Mouse (Mus musculus) liver, embryonic 16.5 days (tissue): ENCODE measurements at regions not wholly inside any gene's neighbourhood (a gene's known extent, or its start where the extent isn't known, plus 50 kb on each side); places are given as distances from the start of the nearest gene placed in this dataset.

ENCODE experiments used
- ATAC-seq: fragments of 200-750 bp; cut with Nextera tagmentation; 2 replicates; pipeline ENCODE4 v1.8.0; 2017; ENCODE audit warnings: low read depth, mild to moderate bottlenecking, moderate number of reproducible peaks, moderate library complexity
- H3K27ac ChIP-seq: fragments of 300-500 bp; sonication (generic); 2 replicates; pipeline ENCODE4 v1.5.1; 2014; ENCODE audit warnings: mild to moderate bottlenecking, low read length
- H3K27me3 ChIP-seq: fragments of 300-500 bp; sonication (generic); 2 replicates; pipeline ENCODE4 v1.6.1; 2014; ENCODE audit warnings: low read depth, low read length, mixed read lengths; ENCODE audit not compliant: control insufficient read depth, insufficient read depth
- H3K36me3 ChIP-seq: fragments of 300-500 bp; sonication (generic); 2 replicates; pipeline ENCODE4 v1.6.1; 2014; ENCODE audit warnings: mild to moderate bottlenecking; ENCODE audit not compliant: control insufficient read depth, insufficient read depth
- H3K4me1 ChIP-seq: fragments of 300-500 bp; sonication (generic); 2 replicates; pipeline ENCODE4 v1.6.1; 2014; ENCODE audit warnings: low read depth, low read length, mixed read lengths; ENCODE audit not compliant: control insufficient read depth
- H3K4me2 ChIP-seq: fragments of 300-500 bp; sonication (generic); 2 replicates; pipeline ENCODE4 v1.6.1; 2014; ENCODE audit warnings: low read depth, low read length, mixed read lengths
- H3K4me3 ChIP-seq: fragments of 300-500 bp; sonication (generic); 2 replicates; pipeline ENCODE4 v1.5.1; 2014; ENCODE audit warnings: low read depth, mild to moderate bottlenecking, low read length
- H3K9ac ChIP-seq: fragments of 300-500 bp; sonication (generic); 2 replicates; pipeline ENCODE4 v1.6.1; 2014; ENCODE audit warnings: low read depth, low read length
- H3K9me3 ChIP-seq: fragments of 300-500 bp; sonication (generic); replicated peaks from 2 replicates; pipeline ENCODE4 v1.6.1; 2016; ENCODE audit warnings: low read length; ENCODE audit not compliant: control insufficient read depth
- WGBS: fragments of 180-500 bp; shearing (Covaris S2); extraction: QIAGEN DNeasy Blood & Tissue Kit; methylation state at CpG from one replicate; pipeline ENCODE4 v1.1.7; 2014; ENCODE audit not compliant: insufficient replicate concordance; 5-methylcytosine and 5-hydroxymethylcytosine counted together

DNA sequence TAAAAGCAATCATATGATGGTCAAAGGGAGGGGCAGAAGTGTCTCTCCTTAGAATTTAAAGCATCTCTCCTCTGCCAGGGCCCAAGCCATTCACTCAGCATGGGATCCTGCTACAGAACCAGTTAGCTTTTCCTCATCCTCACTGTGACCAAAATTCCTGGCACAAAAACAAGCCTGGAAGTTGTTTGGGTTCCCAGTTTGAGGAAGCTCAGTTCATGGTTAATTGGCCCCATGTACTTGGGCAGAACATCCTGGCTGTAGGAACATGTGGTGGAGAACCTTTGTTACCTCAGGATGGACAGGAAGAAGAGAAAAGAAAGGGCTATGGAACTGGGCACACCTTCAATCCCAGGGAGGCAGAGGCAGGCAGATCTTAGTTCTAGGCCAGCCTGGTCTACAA is 52.4 kb upstream of the Mfge8 start:
- no peaks in the 10 kb centered on the region for H3K9me3 ChIP-seq
- no peak overlapping the region for H3K4me2 ChIP-seq
- no peaks in the 10 kb centered on the region for H3K36me3 ChIP-seq
- H3K4me1 ChIP-seq = no peaks in the 10 kb centered on the region
- no peak for ATAC-seq
- no peak overlapping the region for H3K9ac ChIP-seq
- H3K4me3 ChIP-seq = no peak overlapping the region
- H3K27me3 ChIP-seq = no peaks in the 10 kb centered on the region
- no peak overlapping the region for H3K27ac ChIP-seq

DNA sequence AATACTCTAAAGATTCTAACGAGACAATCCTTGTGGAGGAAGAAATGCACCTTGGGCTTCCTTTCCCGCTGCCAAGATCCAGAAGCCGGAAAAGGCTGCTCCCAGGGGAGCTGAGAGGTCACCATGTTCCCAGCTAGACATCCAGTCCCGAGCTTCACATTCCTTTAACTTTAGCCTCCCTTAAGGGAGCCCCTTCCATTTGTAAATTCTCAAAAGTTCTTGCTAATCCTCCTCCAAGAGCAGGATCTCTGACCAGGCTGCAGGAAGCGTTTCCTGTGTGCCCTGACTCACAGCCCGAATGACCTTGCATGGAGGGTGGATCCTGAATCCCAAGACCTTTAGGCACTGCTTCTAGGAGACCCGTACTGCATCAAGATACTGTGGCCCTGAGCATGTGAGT is 53.5 kb upstream of the Mfge8 start:
- Histone ChIP-seq H3K27me3 (no peaks in the 10 kb centered on the region), H3K4me2 (no peak overlapping the region), H3K9ac (no peak overlapping the region), H3K9me3 (no peaks in the 10 kb centered on the region), H3K4me3 (no peak overlapping the region), H3K4me1 (no peaks in the 10 kb centered on the region), H3K27ac (no peak overlapping the region), H3K36me3 (no peaks in the 10 kb centered on the region)
- 50% methylated on average over 7 of the region's 7 CpGs for WGBS
- no peak for ATAC-seq

DNA sequence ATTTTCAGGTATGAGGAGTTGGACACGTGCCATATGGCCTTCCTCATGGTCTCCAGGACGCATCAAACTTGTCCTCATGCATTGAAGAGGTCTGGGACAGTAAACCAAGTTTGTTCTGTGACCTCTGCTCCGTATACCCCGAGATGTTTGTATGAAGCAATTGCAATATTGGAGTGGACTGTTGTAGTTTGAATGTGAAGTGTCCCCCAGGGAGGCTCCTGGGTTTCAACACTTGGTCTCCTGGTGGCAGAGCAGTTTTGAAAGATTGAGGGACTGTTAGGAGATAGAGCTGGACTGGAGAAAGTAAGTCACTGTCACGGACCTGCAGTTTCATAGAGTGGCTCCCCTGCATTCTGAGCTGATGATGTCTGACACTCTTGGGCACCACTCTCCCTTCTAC is 54.6 kb upstream of the Mfge8 start:
- H3K9ac ChIP-seq = no peak overlapping the region
- no peak overlapping the region for H3K4me3 ChIP-seq
- 53% methylated on average over 5 of the region's 5 CpGs for WGBS
- no peaks in the 10 kb centered on the region for H3K4me1 ChIP-seq
- no peak for ATAC-seq
- H3K4me2 ChIP-seq = no peak overlapping the region
- H3K36me3 ChIP-seq = no peaks in the 10 kb centered on the region
- no peaks in the 10 kb centered on the region for H3K9me3 ChIP-seq
- H3K27ac ChIP-seq = no peak overlapping the region
- H3K27me3 ChIP-seq = no peaks in the 10 kb centered on the region

DNA sequence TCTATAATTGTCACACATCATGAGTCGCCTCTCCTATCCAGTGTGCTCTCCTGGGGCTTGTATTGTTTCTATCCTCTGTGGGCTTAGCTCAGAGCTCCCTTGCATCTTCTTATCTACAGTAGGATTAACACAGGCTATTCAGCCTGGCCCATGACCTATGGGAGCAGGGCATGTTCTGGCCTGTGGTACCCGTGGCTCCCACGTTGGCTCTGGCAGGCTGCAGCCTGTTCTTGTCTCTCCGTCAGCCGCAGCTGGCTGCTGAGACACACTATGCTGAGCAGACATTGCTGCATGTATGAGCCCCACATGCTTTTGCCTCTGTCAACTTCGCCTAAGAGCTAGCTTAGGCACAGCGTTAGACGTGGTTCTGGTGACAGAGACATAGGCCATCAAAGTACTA is 58.3 kb upstream of the Mfge8 start:
- ATAC-seq = no peak
- H3K9me3 ChIP-seq = no peaks in the 10 kb centered on the region
- H3K4me1 ChIP-seq = no peaks in the 10 kb centered on the region
- WGBS = 59% methylated on average over 8 of the region's 8 CpGs
- peaks cover 2% of the 10 kb centered on the region for H3K27me3 ChIP-seq
- H3K4me2 ChIP-seq = no peak overlapping the region
- H3K4me3 ChIP-seq = no peak overlapping the region
- H3K27ac ChIP-seq = no peak overlapping the region
- H3K36me3 ChIP-seq = no peaks in the 10 kb centered on the region
- H3K9ac ChIP-seq = no peak overlapping the region

DNA sequence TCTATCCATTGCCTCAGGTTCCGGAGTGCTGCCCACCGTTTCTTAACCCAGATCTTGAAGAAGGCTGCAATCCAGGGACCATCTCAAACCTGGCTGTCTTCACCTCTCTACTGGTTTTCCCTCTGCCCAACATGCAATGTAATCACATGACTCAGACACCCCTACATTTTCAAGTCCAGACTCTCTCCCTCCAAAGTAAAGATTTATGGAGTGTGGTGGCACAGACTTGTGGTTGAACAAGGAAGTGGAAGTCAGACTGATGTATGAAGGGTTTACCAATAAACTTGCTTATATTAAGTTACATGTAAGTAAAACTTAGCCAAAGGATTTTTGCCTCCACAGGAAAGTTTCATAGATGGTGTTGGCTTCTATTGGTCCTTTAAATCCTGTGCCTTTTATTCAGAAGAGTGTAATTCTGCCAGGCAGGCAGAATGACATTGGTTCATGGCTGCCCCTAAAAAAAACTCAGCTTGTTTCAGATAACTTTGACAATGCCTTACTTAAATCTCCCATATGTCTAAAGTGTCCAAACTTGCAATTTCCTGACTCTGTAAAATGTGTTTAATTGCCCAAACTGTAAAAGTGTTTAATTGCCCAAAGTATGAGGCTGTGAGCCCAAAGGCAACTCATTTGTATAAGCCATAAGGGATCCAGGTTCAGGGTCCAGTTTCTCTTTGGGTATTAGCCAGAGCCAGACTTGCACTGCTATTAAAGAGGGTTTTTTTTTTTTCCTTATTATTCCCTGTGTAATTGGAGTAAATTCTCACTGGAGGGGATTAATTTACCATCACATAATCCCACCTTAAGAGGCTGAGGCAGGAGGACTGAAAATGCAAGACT is 61.7 kb upstream of the Mfge8 start:
- no peak overlapping the region for H3K4me3 ChIP-seq
- no peak overlapping the region for H3K27ac ChIP-seq
- H3K36me3 ChIP-seq = no peaks in the 10 kb centered on the region
- H3K9ac ChIP-seq = no peak overlapping the region
- H3K4me1 ChIP-seq = no peaks in the 10 kb centered on the region
- ATAC-seq = no peak
- no peaks in the 10 kb centered on the region for H3K9me3 ChIP-seq
- 66% methylated on average over 2 of the region's 2 CpGs for WGBS
- H3K27me3 ChIP-seq = peaks cover 2% of the 10 kb centered on the region
- no peak overlapping the region for H3K4me2 ChIP-seq

DNA sequence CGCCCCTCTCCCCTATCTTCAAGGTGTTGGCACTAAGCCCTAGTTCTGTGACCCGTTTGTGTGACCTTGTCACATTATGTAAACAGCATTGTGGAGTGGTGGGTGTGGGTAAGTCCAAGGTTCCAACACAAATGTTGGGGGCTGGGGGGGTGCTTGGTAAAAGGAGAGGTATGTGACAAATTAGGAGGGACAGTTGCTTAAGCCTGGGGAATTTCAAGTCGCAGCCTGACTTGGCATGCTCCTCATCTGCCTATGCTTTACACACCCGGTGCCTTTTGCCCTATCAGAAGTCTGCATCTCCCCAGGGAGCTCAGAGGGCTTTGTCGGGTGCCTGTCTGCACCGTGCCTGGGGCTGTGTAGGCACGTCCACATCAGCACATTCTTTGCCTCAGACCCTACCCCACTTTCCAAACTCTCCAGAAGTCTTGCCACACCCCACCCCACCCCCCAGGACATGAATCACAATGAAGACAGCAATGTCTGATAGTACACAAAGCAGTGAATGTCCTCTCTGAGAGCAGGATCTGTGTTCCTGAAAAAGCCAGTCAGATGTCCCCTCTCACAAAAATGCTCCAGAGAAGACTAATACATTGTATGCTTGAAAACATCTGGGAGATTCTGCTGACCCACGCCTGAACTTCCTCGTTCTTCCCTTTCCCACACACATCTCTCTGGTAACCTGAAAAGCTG is 61.6 kb upstream of the Abhd2 start:
- no peaks in the 10 kb centered on the region for H3K4me1 ChIP-seq
- H3K36me3 ChIP-seq = no peaks in the 10 kb centered on the region
- peak overlapping the region; percentile 29; the same call in 1 of the 2 replicates for H3K27ac ChIP-seq
- ATAC-seq = peak; percentile 67
- H3K9ac ChIP-seq = no peak overlapping the region
- H3K4me3 ChIP-seq = no peak overlapping the region
- 9% methylated on average over 9 of the region's 9 CpGs for WGBS
- H3K9me3 ChIP-seq = no peaks in the 10 kb centered on the region
- peaks cover 2% of the 10 kb centered on the region for H3K27me3 ChIP-seq
- H3K4me2 ChIP-seq = peak overlapping the region; percentile 36; the same call in 1 of the 2 replicates

DNA sequence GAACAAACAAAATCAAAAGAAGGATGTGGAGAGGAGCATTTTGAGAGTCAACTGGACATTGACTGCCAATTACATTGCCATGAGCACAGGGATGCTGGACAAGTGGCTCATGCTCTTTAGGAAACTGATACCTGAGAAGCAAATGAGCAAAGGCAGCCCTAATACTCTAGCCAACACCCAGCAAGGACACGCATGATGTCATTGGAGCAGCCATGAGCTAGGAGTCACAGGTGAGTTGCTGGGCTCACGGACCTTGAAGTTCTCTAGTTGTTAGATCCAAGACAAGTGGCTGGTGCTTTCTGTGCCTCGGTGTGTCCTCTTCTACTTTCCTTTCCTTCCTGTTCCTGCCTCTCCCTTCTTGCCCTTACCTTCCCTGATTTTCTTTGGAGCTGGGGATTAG is 60.8 kb upstream of the Abhd2 start:
- H3K27me3 ChIP-seq = peaks cover 2% of the 10 kb centered on the region
- H3K27ac ChIP-seq = no peak overlapping the region

DNA sequence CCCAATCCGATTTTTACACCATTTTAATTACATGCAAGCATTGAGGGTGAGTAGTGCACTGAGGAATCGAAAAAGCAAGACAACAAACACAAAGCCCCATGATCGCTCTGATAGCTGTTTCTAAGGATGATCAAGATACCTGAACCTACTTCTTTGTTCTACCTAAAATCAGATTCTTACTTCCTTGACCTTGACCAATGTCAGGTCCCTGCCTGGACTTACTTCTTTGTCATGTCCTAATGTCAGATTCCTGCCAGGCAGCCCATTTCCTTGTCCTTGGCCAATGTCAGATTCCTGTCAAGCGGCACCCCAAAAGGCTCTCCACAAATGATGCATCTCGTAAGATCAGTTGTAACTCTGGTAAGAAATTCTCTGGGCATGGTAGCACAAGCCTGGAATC is 58.0 kb upstream of the Abhd2 start:
- H3K4me3 ChIP-seq = no peak overlapping the region
- H3K4me1 ChIP-seq = no peaks in the 10 kb centered on the region
- ATAC-seq = no peak
- no peak overlapping the region for H3K4me2 ChIP-seq
- H3K27me3 ChIP-seq = peaks cover 2% of the 10 kb centered on the region
- H3K27ac ChIP-seq = no peak overlapping the region
- H3K9me3 ChIP-seq = no peaks in the 10 kb centered on the region
- H3K36me3 ChIP-seq = no peaks in the 10 kb centered on the region
- no peak overlapping the region for H3K9ac ChIP-seq
- 57% methylated on average over 5 of the region's 5 CpGs for WGBS

More for the DNA sequence above, 60.8 kb upstream of the Abhd2 start:
- Histone ChIP-seq H3K36me3 (no peaks in the 10 kb centered on the region), H3K9me3 (no peaks in the 10 kb centered on the region), H3K4me1 (no peaks in the 10 kb centered on the region), H3K4me3 (no peak overlapping the region), H3K4me2 (no peak overlapping the region), H3K9ac (no peak overlapping the region)
- ATAC-seq = no peak
- WGBS = 55% methylated on average over 3 of the region's 3 CpGs

DNA sequence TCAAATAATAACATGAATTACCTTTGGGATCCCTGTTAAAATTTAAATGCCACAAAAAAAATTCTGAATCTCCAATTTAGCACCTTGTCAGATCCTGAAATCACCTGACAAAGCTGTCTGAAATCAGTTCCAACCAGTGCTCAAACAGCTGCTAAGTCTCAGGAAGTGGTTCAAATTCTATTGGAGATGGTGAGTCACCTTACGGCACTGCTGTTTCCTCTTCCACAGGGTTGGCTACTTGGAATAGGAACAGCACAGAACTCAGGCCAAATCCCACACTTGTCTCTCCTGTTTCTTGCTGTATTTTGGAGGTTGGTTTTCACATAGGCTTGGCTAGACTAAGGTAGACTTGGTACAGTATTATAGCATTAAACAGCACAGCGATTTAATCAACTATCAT is 55.8 kb upstream of the Abhd2 start:
- H3K4me1 ChIP-seq = no peaks in the 10 kb centered on the region
- WGBS = 71% methylated on average over 2 of the region's 2 CpGs

More for the DNA sequence above, 55.8 kb upstream of the Abhd2 start:
- Histone ChIP-seq H3K27me3 (no peaks in the 10 kb centered on the region), H3K4me3 (no peak overlapping the region), H3K9me3 (no peaks in the 10 kb centered on the region), H3K27ac (no peak overlapping the region), H3K36me3 (no peaks in the 10 kb centered on the region), H3K4me2 (no peak overlapping the region), H3K9ac (no peak overlapping the region)
- no peak for ATAC-seq
